Mouse (Mus musculus) limb, embryonic 13.5 days (tissue): ENCODE measurements around the gene Pum1. TPM values are rescaled to one million over a fixed set of nuclear protein-coding genes. Genes with fewer than 3 reads are reported as not detected.

Source experiments
- ATAC-seq: fragments of 200-750 bp; cut with Nextera tagmentation; 2 replicates; pipeline ENCODE4 v1.8.0; 2017; ENCODE audit warnings: low read depth, moderate number of reproducible peaks, moderate TSS enrichment; ENCODE audit not compliant: low FRiP score
- H3K27ac ChIP-seq: fragments of 300-500 bp; sonication (generic); 2 replicates; pipeline ENCODE4 v1.5.1; 2015; ENCODE audit warnings: inconsistent platforms, mild to moderate bottlenecking, moderate library complexity
- H3K27me3 ChIP-seq: fragments of 300-500 bp; sonication (generic); 2 replicates; pipeline ENCODE4 v1.6.1; 2015; ENCODE audit warnings: mild to moderate bottlenecking, inconsistent platforms
- H3K36me3 ChIP-seq: fragments of 300-500 bp; sonication (generic); 2 replicates; pipeline ENCODE4 v1.6.1; 2015; ENCODE audit warnings: inconsistent platforms, mild to moderate bottlenecking, moderate library complexity
- H3K4me1 ChIP-seq: fragments of 300-500 bp; sonication (generic); 2 replicates; pipeline ENCODE4 v1.6.1; 2015; ENCODE audit warnings: inconsistent platforms
- H3K4me2 ChIP-seq: fragments of 300-500 bp; sonication (generic); replicated peaks from 2 replicates; pipeline ENCODE4 v1.6.1; 2015; ENCODE audit warnings: inconsistent platforms, mild to moderate bottlenecking, moderate library complexity
- H3K4me3 ChIP-seq: fragments of 300-500 bp; sonication (generic); 2 replicates; pipeline ENCODE4 v1.5.1; 2015; ENCODE audit warnings: moderate library complexity, mild to moderate bottlenecking, inconsistent platforms
- H3K9ac ChIP-seq: fragments of 300-500 bp; sonication (generic); 2 replicates; pipeline ENCODE4 v1.6.1; 2015; ENCODE audit warnings: mild to moderate bottlenecking, inconsistent platforms
- H3K9me3 ChIP-seq: fragments of 300-500 bp; sonication (generic); 2 replicates; pipeline ENCODE4 v1.6.1; 2016; ENCODE audit warnings: inconsistent platforms
- whole genome bisulfite sequencing: fragments of 180-500 bp; shearing (Covaris S2); methylation state at CpG from one replicate; pipeline ENCODE4 v1.1.7; 2015; 5-methylcytosine and 5-hydroxymethylcytosine counted together
- polyA plus RNA-seq: library from polyadenylated mRNA; unstranded; fragments of >200 nt; fragmentation: Nextera tagmentation; extraction: Ambion mirVana; gene quantifications from 2 replicates; pipeline ENCODE4 v1.2.1, GENCODE M21; 2015

The Pum1 gene
- polyA plus RNA-seq, 1 experiment from 2014 or later = 116 TPM

- Histone ChIP-seq H3K4me2 (no peak overlapping the region), H3K4me3 (no peak overlapping the region), H3K27me3 (no peaks in the 10 kb centered on the region), H3K36me3 (0 out of 2 replicates have a peak, but pooled peaks cover 4% of the 10 kb centered on the region), H3K9ac (no peak overlapping the region), H3K4me1 (peaks cover 35% of the 10 kb centered on the region), H3K9me3 (no peaks in the 10 kb centered on the region), H3K27ac (no peak overlapping the region)
- 92% methylated on average over 9 of the region's 9 CpGs for WGBS
- ATAC-seq = no peak
Measured at GRCm38 (mm10) chr4:130806746-130807145, 143.6 kb downstream of the Pum1 start.

GRCm38 (mm10) chr4:130809784-130810183, 146.7 kb downstream of the Pum1 start:
- Histone ChIP-seq H3K36me3 (0 out of 2 replicates have a peak, but pooled peaks cover 4% of the 10 kb centered on the region), H3K4me2 (no peak overlapping the region), H3K9me3 (no peaks in the 10 kb centered on the region), H3K9ac (peak overlapping the region; percentile 8; the same call in 1 of the 2 replicates), H3K4me3 (no peak overlapping the region), H3K27ac (no peak overlapping the region), H3K4me1 (peaks cover 20% of the 10 kb centered on the region), H3K27me3 (no peaks in the 10 kb centered on the region)
- 59% methylated on average over 5 of the region's 5 CpGs for WGBS
- ATAC-seq = no peak

GRCm38 (mm10) chr4:130810845-130811244, 147.7 kb downstream of the Pum1 start:
- no peak overlapping the region for H3K4me2 ChIP-seq
- WGBS = 54% methylated on average over 3 of the region's 3 CpGs
- H3K9me3 ChIP-seq = no peaks in the 10 kb centered on the region
- H3K4me3 ChIP-seq = no peak overlapping the region
- no peak overlapping the region for H3K27ac ChIP-seq
- H3K36me3 ChIP-seq = 0 out of 2 replicates have a peak, but pooled peaks cover 3% of the 10 kb centered on the region
- H3K9ac ChIP-seq = no peak overlapping the region
- no peak for ATAC-seq
- no peaks in the 10 kb centered on the region for H3K27me3 ChIP-seq
- peaks cover 17% of the 10 kb centered on the region; the same call in 1 of the 2 replicates for H3K4me1 ChIP-seq

GRCm38 (mm10) chr4:130811385-130811784, 148.3 kb downstream of the Pum1 start:
- whole genome bisulfite sequencing = 56% methylated on average over 7 of the region's 7 CpGs
- H3K9ac ChIP-seq = no peak overlapping the region
- H3K4me3 ChIP-seq = no peak overlapping the region
- H3K4me2 ChIP-seq = no peak overlapping the region
- no peak for ATAC-seq
- no peaks in the 10 kb centered on the region for H3K27me3 ChIP-seq
- peaks cover 17% of the 10 kb centered on the region; the same call in 1 of the 2 replicates for H3K4me1 ChIP-seq
- no peaks in the 10 kb centered on the region for H3K36me3 ChIP-seq
- H3K27ac ChIP-seq = no peak overlapping the region
- H3K9me3 ChIP-seq = no peaks in the 10 kb centered on the region

GRCm38 (mm10) chr4:130813958-130814357, 150.8 kb downstream of the Pum1 start:
- Histone ChIP-seq H3K4me3 (no peak overlapping the region), H3K36me3 (peaks cover 14% of the 10 kb centered on the region), H3K27ac (no peak overlapping the region), H3K27me3 (no peaks in the 10 kb centered on the region), H3K9ac (no peak overlapping the region), H3K9me3 (no peaks in the 10 kb centered on the region), H3K4me1 (peaks cover 17% of the 10 kb centered on the region; the same call in 1 of the 2 replicates), H3K4me2 (no peak overlapping the region)
- no peak for ATAC-seq
- 64% methylated on average over 2 of the region's 2 CpGs for WGBS

DNA sequence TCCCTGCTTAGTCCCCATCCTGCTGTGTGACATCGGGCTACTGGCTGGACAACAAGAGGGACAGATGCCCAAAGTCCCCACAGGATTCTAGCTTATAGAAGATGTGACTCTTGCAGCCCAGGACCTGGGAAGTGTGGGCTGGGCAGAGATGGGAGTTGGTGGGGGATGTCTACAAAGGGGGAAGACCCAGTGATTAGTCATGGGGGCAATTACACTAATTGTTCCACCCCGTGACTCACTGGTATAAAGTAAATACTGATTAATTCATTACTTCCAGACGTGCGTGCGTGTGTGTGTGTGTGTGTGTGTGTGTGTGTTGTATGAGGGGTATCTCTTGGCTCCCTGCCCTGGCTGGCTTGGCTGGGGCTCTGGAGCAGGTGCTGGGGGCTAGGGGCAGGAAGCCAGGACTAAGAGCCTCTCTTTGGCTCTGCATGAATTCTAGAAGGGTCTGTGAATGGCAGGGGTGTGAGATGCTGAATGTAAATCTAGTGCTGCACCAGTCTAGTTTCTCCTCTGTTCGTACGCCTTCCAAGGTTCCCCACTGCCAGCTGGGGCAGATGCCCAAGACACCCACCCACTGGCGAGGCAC, 151.7 kb downstream of the Pum1 start:
- Histone ChIP-seq H3K9ac (no peak overlapping the region), H3K9me3 (no peaks in the 10 kb centered on the region), H3K4me3 (no peak overlapping the region), H3K36me3 (peaks cover 19% of the 10 kb centered on the region), H3K27me3 (no peaks in the 10 kb centered on the region), H3K4me1 (peaks cover 11% of the 10 kb centered on the region; the same call in 1 of the 2 replicates), H3K27ac (no peak overlapping the region), H3K4me2 (no peak overlapping the region)
- WGBS = 65% methylated on average over 8 of the region's 8 CpGs
- no peak for ATAC-seq

GRCm38 (mm10) chr4:130815860-130816259, 152.7 kb downstream of the Pum1 start:
- Histone ChIP-seq H3K4me3 (no peak overlapping the region), H3K27ac (no peak overlapping the region), H3K4me2 (no peak overlapping the region), H3K27me3 (no peaks in the 10 kb centered on the region), H3K9me3 (no peaks in the 10 kb centered on the region), H3K9ac (no peak overlapping the region), H3K4me1 (peaks cover 10% of the 10 kb centered on the region; the same call in 1 of the 2 replicates), H3K36me3 (peaks cover 20% of the 10 kb centered on the region)
- 82% methylated on average over 8 of the region's 8 CpGs for WGBS
- ATAC-seq = no peak

- Histone ChIP-seq H3K9ac (no peak overlapping the region), H3K27ac (no peak overlapping the region), H3K9me3 (no peaks in the 10 kb centered on the region), H3K4me3 (no peak overlapping the region), H3K36me3 (peaks cover 55% of the 10 kb centered on the region), H3K4me2 (no peak overlapping the region), H3K4me1 (peaks cover 6% of the 10 kb centered on the region; the same call in 1 of the 2 replicates), H3K27me3 (no peaks in the 10 kb centered on the region)
- 85% methylated on average over 3 of the region's 3 CpGs for WGBS
- no peak for ATAC-seq
Measured at GRCm38 (mm10) chr4:130819806-130820205, 156.7 kb downstream of the Pum1 start.

GRCm38 (mm10) chr4:130820594-130821255, 157.6 kb downstream of the Pum1 start:
- Histone ChIP-seq H3K9ac (no peak overlapping the region), H3K4me2 (no peak overlapping the region), H3K4me3 (no peak overlapping the region), H3K27ac (no peak overlapping the region), H3K4me1 (no peaks in the 10 kb centered on the region), H3K27me3 (no peaks in the 10 kb centered on the region), H3K36me3 (peaks cover 64% of the 10 kb centered on the region), H3K9me3 (no peaks in the 10 kb centered on the region)
- ATAC-seq = no peak
- WGBS = 82% methylated on average over 7 of the region's 7 CpGs

GRCm38 (mm10) chr4:130828851-130829673, 165.9 kb downstream of the Pum1 start:
- H3K27ac ChIP-seq = peak overlapping the region; percentile 79
- ATAC-seq = peak; percentile 59; the same call in 1 of the 2 replicates
- peaks cover 21% of the 10 kb centered on the region for H3K36me3 ChIP-seq
- peak overlapping the region; percentile 21; the same call in 1 of the 2 replicates for H3K9ac ChIP-seq
- H3K27me3 ChIP-seq = no peaks in the 10 kb centered on the region
- peaks cover 17% of the 10 kb centered on the region for H3K4me1 ChIP-seq
- H3K4me3 ChIP-seq = no peak overlapping the region
- 9% methylated on average over 18 of the region's 18 CpGs for WGBS
- no peaks in the 10 kb centered on the region for H3K9me3 ChIP-seq
- H3K4me2 ChIP-seq = peak overlapping the region; percentile 44
